Mouse (Mus musculus) liver, embryonic 14.5 days (tissue): ENCODE results near the gene Hcn3.
A peak's percentile ranks its signal among the peaks of the same experiment; 100 is the strongest.

Experiments used
- CTCF ChIP-seq: IDR thresholded peaks from 2 replicates; pipeline ENCODE4 v1.5.1; 2016; ENCODE audit warnings: antibody characterized with exemption, low read depth, control low read depth
- EP300 ChIP-seq: IDR thresholded peaks from 2 replicates; pipeline ENCODE4 v1.6.1; 2016; ENCODE audit warnings: antibody characterized with exemption, low read depth

GRCm38 (mm10) chr3:89132285-89133062, 27.5 kb downstream of the Hcn3 start:
- TF ChIP-seq CTCF (peak; percentile 93), EP300 (peak; percentile 92)
